Mouse (Mus musculus) T-helper 17 cell (primary cell): ENCODE measurements around the gene Tubb2b.

Experiments
- in situ Hi-C, 2 experiments: fragments of 300-600 bp; cut with MboI, MseI; formaldehyde crosslinking; loops; 1 replicate in 1 of 2; 2 replicates in 1 of 2; pipeline ENCODE4 v1.15.1; 2025; ENCODE audit warnings: high pct_unique_total_duplicates in 2 of 2

Gene Tubb2b

GRCm38 (mm10) chr13:34130226-34130731, at the start of gene Tubb2b:
Gene Tubb2b, minus strand, starts transcription at chr13:34130466.
- in situ Hi-C loops: loop anchor here in 1 of 2 experiments (25.0 kb wide), 1 partner anchor 1607 kb away; no protein-coding TSS in a partner anchor

- in situ Hi-C loops: no loop called here
Observed at GRCm38 (mm10) chr13:34174025-34174424, 43.8 kb upstream of the Tubb2b start.

GRCm38 (mm10) chr13:34163304-34163975, 33.2 kb upstream of the Tubb2b start:
- in situ Hi-C loops: no loop called here

GRCm38 (mm10) chr13:34162491-34163303, 32.4 kb upstream of the Tubb2b start, which contains the start of gene Psmg4:
Gene Psmg4, plus strand, starts transcription at chr13:34162964.
- in situ Hi-C loops: no loop called here

DNA sequence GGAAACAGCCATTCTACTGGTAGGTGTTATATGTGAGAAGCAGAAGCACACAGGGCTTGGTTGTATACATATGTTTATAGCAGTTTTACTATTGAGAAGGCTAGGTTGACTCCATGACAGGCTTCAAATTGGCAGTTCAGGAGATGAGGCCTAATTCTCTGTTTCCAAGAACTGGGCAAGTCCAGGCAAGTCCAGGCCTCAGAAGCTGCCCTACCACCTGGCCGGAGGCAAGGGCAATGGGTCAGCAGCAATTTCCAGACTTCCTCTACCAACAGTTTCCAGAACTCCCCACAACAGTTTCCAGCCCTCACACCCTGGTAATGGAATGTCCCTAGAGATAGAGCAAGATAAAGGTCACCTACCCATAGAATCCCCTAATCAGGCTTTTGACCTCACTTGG, 29.7 kb upstream of the Tubb2b start:
- in situ Hi-C loops: loop anchor here in 1 of 2 experiments (5.0 kb wide), 1 partner anchor 118 kb away; no protein-coding TSS in a partner anchor

DNA sequence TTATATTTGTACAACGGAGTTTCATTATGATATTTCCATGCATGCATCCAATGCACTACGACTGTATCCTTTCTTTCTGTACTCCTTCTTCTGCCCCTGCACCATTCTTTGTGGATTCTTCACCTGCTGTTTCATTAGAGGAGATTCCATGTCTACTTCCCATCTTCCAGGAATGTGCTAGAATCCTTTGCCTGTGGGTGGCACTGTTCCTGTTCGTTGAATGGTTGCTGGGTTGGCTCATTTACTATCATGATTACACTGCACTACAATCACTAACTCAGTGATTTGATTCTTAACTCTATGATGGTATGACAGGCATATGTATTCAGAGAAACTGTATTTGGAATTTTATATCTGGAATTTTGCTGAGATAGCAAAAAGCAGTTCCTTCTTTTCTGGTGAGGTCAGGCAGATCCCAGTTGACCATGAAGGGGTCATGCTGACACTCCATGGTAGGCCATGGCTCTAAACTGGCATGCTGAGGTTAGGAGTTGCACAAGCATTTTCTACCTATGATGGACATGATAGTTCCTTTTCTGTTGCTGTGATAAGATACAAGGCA, 27.4 kb upstream of the Tubb2b start:
- in situ Hi-C loops: loop anchor here in 1 of 2 experiments (5.0 kb wide), 1 partner anchor 115 kb away; no protein-coding TSS in a partner anchor

- in situ Hi-C loops: loop anchor here in 1 of 2 experiments (5.0 kb wide), 1 partner anchor 115 kb away; no protein-coding TSS in a partner anchor
Observed at GRCm38 (mm10) chr13:34156840-34157185, 26.5 kb upstream of the Tubb2b start.

DNA sequence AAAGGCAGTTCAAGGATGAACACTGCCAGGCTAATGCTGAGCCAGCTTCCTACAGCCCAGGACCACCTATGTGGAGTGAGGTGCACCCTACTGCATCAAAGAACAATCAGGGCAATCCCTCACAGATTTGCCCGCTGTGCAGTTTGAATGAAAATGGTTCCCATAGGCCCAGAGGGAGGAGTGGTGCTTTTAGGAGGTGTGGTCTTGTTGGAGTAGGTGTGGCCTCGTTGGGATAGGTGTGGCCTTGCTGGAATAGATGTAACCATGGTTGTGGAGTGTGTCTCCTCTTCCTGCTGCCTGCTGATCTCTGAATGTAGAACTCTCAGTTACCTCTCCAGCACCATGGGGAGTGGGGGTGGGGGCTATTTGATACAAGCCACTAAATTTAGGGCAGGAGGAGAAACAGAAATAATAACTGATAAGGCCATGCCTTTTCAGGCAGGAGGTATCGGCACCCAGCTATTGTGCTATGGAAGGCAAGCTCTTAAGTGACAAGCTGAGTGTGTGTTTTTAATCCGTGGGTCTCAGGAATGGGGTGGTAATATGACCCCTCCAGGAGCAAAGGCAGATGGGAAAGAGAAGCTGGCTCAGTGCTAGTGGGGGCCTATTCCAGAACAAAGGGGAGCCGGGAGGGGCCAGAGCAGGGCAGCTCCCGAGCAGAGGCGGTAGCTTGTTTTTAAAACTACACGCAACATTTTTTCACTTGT, 26.0 kb upstream of the Tubb2b start:
- in situ Hi-C loops: loop anchor here in 1 of 2 experiments (5.0 kb wide), 1 partner anchor 114 kb away; no protein-coding TSS in a partner anchor

DNA sequence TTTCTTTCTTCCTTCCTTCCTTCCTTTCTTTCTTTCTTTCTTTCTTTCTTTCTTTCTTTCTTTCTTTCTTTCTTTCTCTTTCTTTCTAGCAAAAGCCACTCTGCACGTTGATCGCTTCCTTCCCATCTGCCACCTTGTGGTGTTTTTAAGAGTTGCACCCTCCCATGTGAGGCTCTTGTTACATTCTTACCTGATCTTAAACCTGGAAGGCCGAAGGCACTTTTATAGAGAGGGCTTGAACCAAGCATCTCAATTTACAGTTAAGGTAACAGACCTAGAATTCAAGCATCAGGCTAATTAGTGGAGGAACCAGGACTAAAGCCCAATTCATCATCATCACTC, 24.6 kb upstream of the Tubb2b start:
- in situ Hi-C loops: loop anchor here (5.0 kb wide), 2 partner anchors 103 to 113 kb away; no protein-coding TSS in a partner anchor

- in situ Hi-C loops: loop anchor here in 1 of 2 experiments (5.0 kb wide), 1 partner anchor 102 kb away; no protein-coding TSS in a partner anchor
Observed at GRCm38 (mm10) chr13:34154217-34154930, 24.1 kb upstream of the Tubb2b start.

- in situ Hi-C loops: loop anchor here in 1 of 2 experiments (5.0 kb wide), 1 partner anchor 101 kb away; no protein-coding TSS in a partner anchor
Observed at GRCm38 (mm10) chr13:34153254-34154011, 23.2 kb upstream of the Tubb2b start.

DNA sequence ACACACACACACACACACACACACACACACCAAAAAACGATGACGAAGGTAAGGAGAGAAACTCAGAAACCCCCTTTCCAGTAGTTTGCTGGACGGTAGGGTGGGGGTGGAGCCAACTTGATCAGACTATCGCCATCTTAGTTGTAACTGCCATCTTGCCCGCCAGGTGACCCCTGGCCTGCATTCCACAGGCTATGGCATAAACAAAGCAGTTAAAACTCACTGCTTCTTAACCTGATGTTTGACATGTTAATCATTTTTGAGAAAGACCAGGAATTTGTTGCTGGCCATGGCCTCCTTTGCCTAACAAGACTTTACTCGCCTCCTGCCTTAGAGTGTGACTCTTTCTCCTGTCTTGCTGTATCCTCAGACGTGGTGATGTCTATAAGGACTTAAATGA, 22.4 kb upstream of the Tubb2b start:
- in situ Hi-C loops: loop anchor here in 1 of 2 experiments (5.0 kb wide), 1 partner anchor 100 kb away; no protein-coding TSS in a partner anchor

DNA sequence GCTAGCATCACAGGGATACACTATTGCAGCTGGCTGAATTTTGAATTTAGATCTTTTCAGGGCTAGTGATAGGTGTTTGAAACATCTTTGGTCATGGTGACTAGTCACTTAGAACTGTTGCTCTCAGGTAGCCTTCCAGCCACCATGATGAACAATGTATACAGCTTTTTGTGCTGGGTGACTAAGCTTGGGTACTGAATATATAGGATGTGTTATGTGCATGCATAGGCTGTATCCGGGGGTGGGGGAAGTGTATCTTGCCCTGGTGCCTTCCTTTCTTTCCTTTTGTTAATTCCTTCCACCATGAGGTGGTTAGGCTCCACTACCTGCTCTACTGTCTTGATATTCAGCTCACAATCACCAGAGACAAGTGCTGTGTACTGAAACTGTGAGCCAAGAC, 21.2 kb upstream of the Tubb2b start:
- in situ Hi-C loops: loop anchor here in 1 of 2 experiments (5.0 kb wide), 1 partner anchor 99 kb away; no protein-coding TSS in a partner anchor

- in situ Hi-C loops: loop anchor here in 1 of 2 experiments (5.0 kb wide), 1 partner anchor 98 kb away; no protein-coding TSS in a partner anchor
Observed at GRCm38 (mm10) chr13:34150271-34151027, 20.2 kb upstream of the Tubb2b start.

DNA sequence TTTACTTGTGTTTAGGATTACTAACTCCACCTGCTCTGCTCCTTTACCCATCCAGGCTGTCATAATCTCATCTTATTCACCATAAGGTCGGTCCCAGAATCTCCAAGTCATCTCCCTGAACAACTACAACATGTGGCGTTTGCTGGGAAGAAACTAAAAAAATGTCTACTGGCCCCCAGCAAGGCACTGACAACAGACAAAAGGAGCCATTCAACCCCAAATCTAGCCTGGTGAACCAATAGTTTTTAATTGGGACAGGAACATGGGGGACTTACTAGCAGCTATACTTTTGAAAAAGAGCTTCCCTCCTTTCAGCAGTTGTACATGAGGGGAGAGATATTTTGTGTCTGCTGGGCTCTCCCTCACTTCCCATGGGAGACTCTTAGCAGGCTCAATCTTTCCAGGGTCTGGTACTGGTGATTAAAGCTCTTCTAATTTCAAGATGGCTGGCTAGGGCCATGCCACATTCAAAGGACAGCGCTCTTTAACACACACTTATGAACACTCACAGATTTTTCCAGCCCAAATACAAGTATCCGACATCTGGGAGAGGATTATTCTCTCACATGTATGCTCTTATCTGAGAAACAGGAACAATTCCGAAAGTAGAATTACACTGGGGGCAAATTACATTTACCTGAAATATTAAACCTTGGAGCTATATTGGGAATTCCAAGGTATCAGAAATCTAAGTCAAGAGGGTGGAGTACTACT, 19.4 kb upstream of the Tubb2b start:
- in situ Hi-C loops: loop anchor here (5.0 to 25.0 kb wide), 2 partner anchors 97 to 1588 kb away; no protein-coding TSS in a partner anchor

DNA sequence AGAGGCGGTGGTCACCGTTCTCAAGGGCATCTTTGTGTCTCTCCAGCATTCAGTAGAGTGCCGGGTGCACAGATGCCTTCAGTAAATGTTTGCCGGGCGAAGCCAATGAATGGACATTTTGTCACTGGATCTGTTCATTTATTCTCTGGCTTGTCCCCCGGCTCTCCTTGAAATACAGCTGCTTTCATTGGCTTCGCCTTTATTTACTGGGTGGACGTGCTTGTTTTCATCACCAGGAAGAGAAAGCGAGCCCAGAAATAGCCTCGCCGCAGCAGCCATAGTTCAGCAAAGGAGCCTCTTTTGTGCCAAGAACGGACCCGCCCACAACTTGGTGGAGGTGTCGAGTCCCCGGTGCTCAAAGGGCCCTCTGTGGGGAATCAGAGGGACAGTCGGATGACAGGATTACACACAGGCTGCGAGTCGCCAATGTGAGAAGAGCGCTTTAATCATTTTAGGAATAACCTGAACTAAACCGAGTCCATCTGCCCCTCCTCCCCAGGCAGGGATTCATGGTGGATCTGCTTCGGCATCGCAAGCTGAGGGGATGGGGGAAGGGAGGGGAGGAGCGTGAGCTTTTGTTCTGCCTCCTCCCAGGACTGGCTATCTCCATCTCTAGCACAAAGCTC, 18.6 kb upstream of the Tubb2b start:
- in situ Hi-C loops: loop anchor here in 1 of 2 experiments (25.0 kb wide), 1 partner anchor 1588 kb away; no protein-coding TSS in a partner anchor

- in situ Hi-C loops: loop anchor here in 1 of 2 experiments (25.0 kb wide), 1 partner anchor 1589 kb away; no protein-coding TSS in a partner anchor
Observed at GRCm38 (mm10) chr13:34148181-34148580, 17.9 kb upstream of the Tubb2b start.
